Mouse (Mus musculus) liver, embryonic 12.5 days (tissue): ENCODE data around the gene Mpc1. TPM values are rescaled to one million over a fixed set of nuclear protein-coding genes. Genes with fewer than 3 reads are reported as not detected.

Experiments used
- ATAC-seq: fragments of 200-750 bp; cut with Nextera tagmentation; 2 replicates; pipeline ENCODE4 v1.8.0; 2017; ENCODE audit warnings: moderate number of reproducible peaks, mild to moderate bottlenecking, moderate library complexity
- H3K27ac ChIP-seq: fragments of 300-500 bp; sonication (generic); 2 replicates; pipeline ENCODE4 v1.5.1; 2016; ENCODE audit warnings: mild to moderate bottlenecking
- H3K27me3 ChIP-seq: fragments of 300-500 bp; sonication (generic); replicated peaks from 2 replicates; pipeline ENCODE4 v1.6.1; 2016; ENCODE audit warnings: mild to moderate bottlenecking, moderate library complexity
- H3K36me3 ChIP-seq: fragments of 300-500 bp; sonication (generic); 2 replicates; pipeline ENCODE4 v1.6.1; 2016; ENCODE audit warnings: mild to moderate bottlenecking, moderate library complexity
- H3K4me1 ChIP-seq: fragments of 300-500 bp; sonication (generic); 2 replicates; pipeline ENCODE4 v1.6.1; 2016
- H3K4me2 ChIP-seq: fragments of 300-500 bp; sonication (generic); 2 replicates; pipeline ENCODE4 v1.6.1; 2016; ENCODE audit warnings: mild to moderate bottlenecking, moderate library complexity
- H3K4me3 ChIP-seq: fragments of 300-500 bp; sonication (generic); 2 replicates; pipeline ENCODE4 v1.5.1; 2016; ENCODE audit warnings: mild to moderate bottlenecking, moderate library complexity
- H3K9ac ChIP-seq: fragments of 300-500 bp; sonication (generic); 2 replicates; pipeline ENCODE4 v1.6.1; 2016; ENCODE audit warnings: mild to moderate bottlenecking, moderate library complexity
- H3K9me3 ChIP-seq: fragments of 300-500 bp; sonication (generic); replicated peaks from 2 replicates; pipeline ENCODE4 v1.6.1; 2016; ENCODE audit warnings: mild to moderate bottlenecking, moderate library complexity
- WGBS: fragments of 180-500 bp; shearing (Covaris S2); methylation state at CpG from one replicate; pipeline ENCODE4 v1.1.7; 2016; ENCODE audit not compliant: insufficient replicate concordance; 5-methylcytosine and 5-hydroxymethylcytosine counted together
- polyA plus RNA-seq: library from polyadenylated mRNA; unstranded; fragments of >200 nt; fragmentation: Nextera tagmentation; extraction: Ambion mirVana; gene quantifications from 2 replicates; pipeline ENCODE4 v1.2.1, GENCODE M21; 2016

The Mpc1 gene
- 102 and 104 TPM in 2 replicates for polyA plus RNA-seq

DNA sequence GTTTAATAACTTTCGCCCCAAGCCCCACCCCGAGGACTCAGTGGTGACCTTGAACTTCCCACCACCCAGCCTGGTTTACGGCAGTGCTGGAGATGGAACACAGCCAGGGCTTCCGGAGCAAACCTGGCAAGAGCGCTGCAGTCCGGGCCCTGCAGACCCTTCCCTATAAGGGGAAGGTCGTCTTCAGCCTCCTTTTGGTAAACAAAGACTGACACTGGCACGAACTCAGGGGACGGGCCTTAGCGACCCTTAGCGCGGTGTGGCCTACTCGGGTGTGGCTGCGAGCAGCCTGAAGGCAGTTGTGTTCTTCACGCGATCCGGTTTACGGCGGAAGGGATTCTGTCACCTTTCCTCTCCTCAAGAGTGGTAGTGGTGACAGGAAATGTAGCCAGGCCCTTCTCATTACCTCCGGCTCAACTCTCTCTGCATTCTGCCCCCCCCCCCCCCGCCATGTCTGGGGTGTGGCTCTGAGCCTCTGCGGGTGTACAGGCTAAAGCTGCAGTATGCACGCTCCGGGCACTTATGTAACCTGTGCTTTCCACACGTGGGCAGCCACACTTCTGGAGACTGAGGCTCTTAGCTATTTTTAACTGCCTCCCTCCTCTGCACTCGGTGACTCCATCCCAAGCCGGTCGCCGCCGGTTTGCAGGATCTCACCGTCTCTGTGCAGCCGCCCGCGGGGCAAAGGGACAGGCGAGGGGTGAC is at the start of gene Mpc1:
TSS of gene Mpc1 (plus strand) at position 84 of the 705 bp plus-strand sequence.
- ATAC-seq, result peak; percentile 66

DNA sequence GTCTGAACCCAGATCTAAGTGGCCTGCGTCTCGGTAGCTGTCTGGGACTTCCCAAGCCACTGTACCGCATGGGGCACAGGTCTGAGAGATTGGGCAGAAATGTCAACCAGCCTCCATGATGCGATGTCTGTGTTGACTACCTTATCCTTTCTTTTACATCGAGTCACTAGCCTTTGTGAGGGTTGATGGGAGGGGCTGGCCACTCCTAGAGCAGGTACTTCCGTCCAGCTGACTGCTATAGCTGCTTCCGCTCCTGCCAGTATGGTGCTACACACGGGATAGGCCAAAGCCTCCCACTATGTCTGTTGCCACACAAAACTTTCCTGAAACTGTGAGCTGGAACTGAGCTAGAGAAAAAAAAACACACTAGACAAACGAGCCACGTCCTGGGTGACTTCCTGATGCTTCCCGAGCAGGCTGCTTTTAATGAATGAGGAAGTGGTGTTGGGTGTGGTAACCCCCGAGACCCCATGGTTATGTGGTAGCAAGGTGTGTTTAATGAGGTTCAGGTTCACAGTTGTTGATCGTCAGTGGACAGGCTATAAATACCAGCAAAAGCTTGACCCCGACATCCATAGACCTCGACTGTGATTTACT is 49.0 kb upstream of the Mpc1 start:
- Histone ChIP-seq H3K4me3 (no peak overlapping the region), H3K9me3 (no peaks in the 10 kb centered on the region), H3K9ac (no peak overlapping the region), H3K27ac (no peak overlapping the region), H3K36me3 (no peaks in the 10 kb centered on the region), H3K4me1 (no peaks in the 10 kb centered on the region), H3K27me3 (peaks cover under 1% of the 10 kb centered on the region; the same call in 1 of the 2 replicates), H3K4me2 (no peak overlapping the region)
- ATAC-seq, result no peak
- WGBS, result 50% methylated on average over 15 of the region's 15 CpGs

More for the DNA sequence above, at the start of gene Mpc1:
- Histone ChIP-seq H3K4me2 (peak within 1 kb of the TSS; percentile 85), H3K4me3 (peak within 1 kb of the TSS; percentile 91), H3K9me3 (no peaks in the 10 kb centered on the region), H3K27me3 (no peaks in the 10 kb centered on the region), H3K27ac (peak within 1 kb of the TSS; percentile 89), H3K4me1 (peaks cover 31% of the 10 kb centered on the region), H3K36me3 (peaks cover 3% of the 10 kb centered on the region; the same call in 1 of the 2 replicates), H3K9ac (peak within 1 kb of the TSS; percentile 88)
- WGBS, result 1% methylated on average over 35 of the region's 35 CpGs

DNA sequence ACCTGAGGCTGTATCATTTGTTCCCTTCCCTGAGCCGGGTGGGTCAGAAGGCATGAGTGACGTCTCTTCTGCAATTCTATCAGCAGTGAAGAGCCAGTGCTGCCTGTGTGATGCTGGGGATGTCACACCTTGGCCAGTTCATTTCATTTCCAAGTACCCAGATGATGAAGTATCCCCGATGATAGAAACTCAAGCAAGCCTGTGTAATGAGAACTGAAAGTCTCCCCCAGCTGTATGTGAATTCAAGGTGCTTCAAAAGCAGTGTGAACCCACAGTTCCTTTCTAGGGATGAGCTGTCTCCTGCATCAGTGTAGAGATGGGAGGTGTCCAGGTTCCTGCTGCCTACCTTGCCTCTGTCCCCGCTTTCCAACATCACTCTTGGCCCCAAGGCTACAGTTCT is 48.2 kb upstream of the Mpc1 start:
- H3K36me3 ChIP-seq, result no peaks in the 10 kb centered on the region
- no peak for ATAC-seq
- H3K4me1 ChIP-seq, result no peaks in the 10 kb centered on the region
- no peaks in the 10 kb centered on the region; the same call in 1 of the 2 replicates for H3K27me3 ChIP-seq
- no peaks in the 10 kb centered on the region for H3K9me3 ChIP-seq
- H3K4me3 ChIP-seq, result no peak overlapping the region
- no peak overlapping the region for H3K9ac ChIP-seq
- 65% methylated on average over 4 of the region's 4 CpGs for WGBS
- H3K4me2 ChIP-seq, result no peak overlapping the region
- H3K27ac ChIP-seq, result no peak overlapping the region

DNA sequence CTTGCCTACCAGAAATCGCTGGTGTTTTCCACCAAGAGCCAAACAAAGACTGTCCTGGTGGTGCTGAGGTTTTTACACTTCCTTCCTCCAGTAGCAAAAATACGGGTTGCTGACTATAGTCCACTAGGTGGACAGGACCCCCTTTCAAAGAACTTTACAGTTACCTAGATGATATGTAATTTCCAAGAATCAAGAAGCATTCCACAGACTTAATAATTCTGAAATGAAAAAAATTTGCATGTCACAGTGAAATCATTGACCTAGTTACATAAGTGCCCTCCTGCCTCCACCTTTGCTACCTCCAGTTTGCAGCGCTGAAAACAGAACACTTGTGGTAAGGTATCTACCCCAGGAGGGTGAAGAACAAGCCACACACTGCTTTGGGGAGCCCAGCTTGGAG is 47.0 kb upstream of the Mpc1 start, which contains the start of gene Ccr6:
TSS of gene Ccr6 (plus strand) at position 301 of the 400 bp plus-strand sequence.
- no peaks in the 10 kb centered on the region for H3K36me3 ChIP-seq
- 37% methylated on average over 3 of the region's 3 CpGs for WGBS
- no peak within 1 kb of the TSS for H3K9ac ChIP-seq
- no peaks in the 10 kb centered on the region for H3K4me1 ChIP-seq
- ATAC-seq, result no peak
- H3K27me3 ChIP-seq, result no peaks in the 10 kb centered on the region; the same call in 1 of the 2 replicates
- H3K4me2 ChIP-seq, result no peak within 1 kb of the TSS
- no peaks in the 10 kb centered on the region for H3K9me3 ChIP-seq
- H3K4me3 ChIP-seq, result no peak within 1 kb of the TSS
- H3K27ac ChIP-seq, result no peak within 1 kb of the TSS

DNA sequence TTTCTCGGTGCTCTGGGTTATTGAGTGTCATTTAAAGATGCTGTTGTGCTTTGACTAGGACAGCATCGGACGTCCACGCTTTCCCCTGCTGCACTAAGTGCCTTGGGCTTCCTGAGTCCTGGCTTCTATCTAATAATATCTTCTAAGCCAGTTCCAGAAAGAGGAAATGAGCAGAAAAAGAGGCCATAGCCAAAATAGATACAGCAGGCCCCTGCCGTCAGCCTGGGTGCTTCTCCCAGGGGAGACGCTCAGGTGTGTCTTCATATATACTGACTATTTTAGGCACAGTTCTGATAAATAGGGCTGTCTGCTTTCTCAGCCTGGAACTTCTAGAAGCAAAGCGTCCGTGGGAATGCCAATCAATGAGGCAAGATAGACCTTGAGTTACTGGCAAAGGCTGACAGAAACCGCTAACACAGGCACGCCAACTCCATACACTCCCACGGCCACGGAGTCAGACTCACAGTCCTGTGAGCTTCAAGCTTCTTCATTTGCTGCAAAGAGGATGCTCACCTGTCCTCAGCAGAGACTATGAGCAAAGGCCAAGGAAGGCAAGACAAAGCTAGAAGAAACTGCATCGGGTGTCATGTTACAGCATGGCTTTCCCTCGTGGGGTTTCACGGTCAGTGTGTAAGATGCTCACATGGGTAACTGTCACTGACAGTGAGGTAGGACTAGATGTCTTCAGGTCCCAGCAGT is 44.5 kb upstream of the Mpc1 start:
- H3K9ac ChIP-seq, result no peak overlapping the region
- no peak overlapping the region for H3K4me2 ChIP-seq
- H3K9me3 ChIP-seq, result no peaks in the 10 kb centered on the region
- ATAC-seq, result no peak
- no peak overlapping the region for H3K27ac ChIP-seq
- H3K27me3 ChIP-seq, result peaks cover 8% of the 10 kb centered on the region; the same call in 1 of the 2 replicates
- H3K4me1 ChIP-seq, result no peaks in the 10 kb centered on the region
- no peak overlapping the region for H3K4me3 ChIP-seq
- no peaks in the 10 kb centered on the region for H3K36me3 ChIP-seq
- WGBS, result 53% methylated on average over 15 of the region's 15 CpGs

DNA sequence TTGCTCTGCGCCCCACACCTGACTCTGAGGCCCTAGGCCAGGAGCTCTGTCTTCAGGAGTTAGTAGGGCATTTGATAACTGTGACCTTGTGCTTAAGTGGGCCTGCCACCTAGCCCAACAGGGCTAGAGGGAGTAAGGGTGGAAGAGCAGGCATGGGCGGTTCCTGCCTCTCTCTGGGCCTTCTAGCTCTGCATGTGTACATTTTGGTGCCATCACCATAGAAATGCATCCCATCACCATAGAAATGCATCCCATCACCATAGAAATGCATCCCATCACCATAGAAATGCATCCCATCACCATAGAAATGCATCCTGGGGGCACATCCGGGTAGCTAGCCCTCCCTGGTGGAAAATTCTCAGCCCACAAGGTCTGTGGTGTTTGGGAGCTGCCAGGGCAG is 43.1 kb upstream of the Mpc1 start:
- peaks cover 14% of the 10 kb centered on the region; the same call in 1 of the 2 replicates for H3K27me3 ChIP-seq
- H3K4me1 ChIP-seq, result no peaks in the 10 kb centered on the region
- no peaks in the 10 kb centered on the region for H3K9me3 ChIP-seq
- 64% methylated on average over 3 of the region's 3 CpGs for WGBS
- no peak overlapping the region for H3K4me2 ChIP-seq
- H3K4me3 ChIP-seq, result no peak overlapping the region
- no peak for ATAC-seq
- H3K27ac ChIP-seq, result no peak overlapping the region
- H3K9ac ChIP-seq, result no peak overlapping the region
- H3K36me3 ChIP-seq, result no peaks in the 10 kb centered on the region

DNA sequence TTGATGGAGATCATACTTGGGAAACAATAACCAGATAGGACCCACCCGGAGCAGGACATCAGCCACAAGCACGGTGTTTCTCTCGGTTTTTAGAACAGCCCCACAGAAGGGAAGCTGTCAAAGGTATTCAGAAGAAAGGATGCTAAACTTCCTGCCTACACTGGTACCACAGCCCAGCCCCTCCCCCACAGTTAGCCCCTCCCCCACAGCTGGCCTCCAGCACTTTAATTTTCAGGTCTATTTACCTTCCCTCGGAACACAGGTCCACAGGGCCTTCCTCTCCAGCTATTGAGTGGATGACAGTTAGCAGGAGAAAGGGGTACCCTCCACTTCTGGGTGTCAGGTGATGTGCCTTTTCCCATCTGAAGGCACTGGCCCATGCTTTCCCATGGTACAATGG is 42.2 kb upstream of the Mpc1 start:
- Histone ChIP-seq H3K4me2 (no peak overlapping the region), H3K9me3 (no peaks in the 10 kb centered on the region), H3K36me3 (no peaks in the 10 kb centered on the region), H3K4me3 (no peak overlapping the region), H3K9ac (no peak overlapping the region), H3K27me3 (peaks cover 16% of the 10 kb centered on the region; the same call in 1 of the 2 replicates), H3K4me1 (no peaks in the 10 kb centered on the region), H3K27ac (no peak overlapping the region)
- WGBS, result 41% methylated on average over 4 of the region's 4 CpGs
- no peak for ATAC-seq

DNA sequence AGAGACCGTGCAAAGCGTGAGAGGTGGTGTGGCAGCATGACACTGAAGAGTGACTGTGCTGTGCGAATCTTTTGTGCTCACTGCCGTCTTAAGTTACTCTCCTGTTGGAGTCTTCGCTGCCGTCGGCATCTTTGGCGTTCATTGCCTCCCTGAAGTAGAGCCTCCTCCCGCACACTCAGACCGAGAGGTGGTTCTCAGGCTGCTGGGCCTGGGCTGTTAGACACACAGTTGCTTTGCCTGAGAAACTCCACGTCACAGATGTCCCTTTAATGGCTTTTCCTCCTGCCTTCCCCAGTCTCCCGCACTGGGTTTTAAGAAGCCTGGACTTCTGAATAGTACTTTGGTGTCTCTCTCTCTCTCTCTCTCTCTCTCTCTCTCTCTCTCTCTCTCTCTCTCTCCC is 41.1 kb upstream of the Mpc1 start:
- no peak for ATAC-seq
- Histone ChIP-seq H3K27ac (no peak overlapping the region), H3K4me2 (no peak overlapping the region), H3K9me3 (no peaks in the 10 kb centered on the region), H3K36me3 (no peaks in the 10 kb centered on the region), H3K27me3 (peaks cover 16% of the 10 kb centered on the region; the same call in 1 of the 2 replicates), H3K4me3 (no peak overlapping the region), H3K9ac (no peak overlapping the region), H3K4me1 (no peaks in the 10 kb centered on the region)
- 62% methylated on average over 12 of the region's 12 CpGs for WGBS

DNA sequence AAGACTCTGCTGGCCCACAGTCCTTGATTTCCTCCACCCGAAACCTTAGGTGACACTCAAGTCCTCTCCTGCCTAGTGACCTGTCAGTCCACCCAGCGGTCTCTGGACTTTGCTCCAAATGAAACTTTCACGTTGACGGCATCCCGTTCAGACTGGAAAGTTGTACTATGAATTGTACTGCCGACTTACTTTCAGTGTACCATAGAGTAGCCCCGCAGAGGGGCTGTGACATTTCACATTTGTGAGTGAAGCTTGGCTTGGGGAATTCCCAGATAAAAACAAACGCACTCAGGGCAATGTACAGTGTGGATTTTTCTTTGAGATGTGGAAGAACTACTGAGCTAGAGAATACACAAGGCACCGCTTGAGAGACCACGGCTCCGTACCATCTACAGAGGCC is 40.5 kb upstream of the Mpc1 start:
- no peaks in the 10 kb centered on the region for H3K9me3 ChIP-seq
- H3K27ac ChIP-seq, result no peak overlapping the region
- H3K4me3 ChIP-seq, result no peak overlapping the region
- H3K4me2 ChIP-seq, result no peak overlapping the region
- 76% methylated on average over 11 of the region's 11 CpGs for WGBS
- no peaks in the 10 kb centered on the region for H3K36me3 ChIP-seq
- H3K9ac ChIP-seq, result no peak overlapping the region
- peaks cover 16% of the 10 kb centered on the region; the same call in 1 of the 2 replicates for H3K27me3 ChIP-seq
- no peaks in the 10 kb centered on the region for H3K4me1 ChIP-seq
- no peak for ATAC-seq

DNA sequence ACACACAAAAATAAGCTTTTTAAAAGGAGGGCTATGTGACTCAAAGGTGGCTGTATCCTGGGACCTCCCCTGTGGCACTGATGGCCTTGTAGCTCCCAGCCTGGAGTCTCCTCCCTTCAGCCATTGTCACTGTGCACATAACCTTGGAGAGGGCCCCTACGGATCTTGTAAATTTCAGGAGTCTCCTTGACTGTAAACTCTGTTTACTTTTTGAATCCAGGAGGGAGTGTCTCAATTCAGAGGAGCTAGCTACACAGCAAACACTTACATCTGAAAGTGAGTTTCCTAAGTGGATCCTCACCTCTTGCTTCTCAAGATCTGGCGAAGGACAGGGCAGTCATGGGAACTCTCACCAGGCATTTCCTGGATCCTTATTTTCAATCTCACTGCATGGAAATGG is 38.6 kb upstream of the Mpc1 start:
- no peaks in the 10 kb centered on the region for H3K36me3 ChIP-seq
- H3K9ac ChIP-seq, result no peak overlapping the region
- ATAC-seq, result no peak
- H3K27me3 ChIP-seq, result peaks cover 19% of the 10 kb centered on the region; the same call in 1 of the 2 replicates
- 43% methylated on average over 2 of the region's 2 CpGs for WGBS
- no peaks in the 10 kb centered on the region for H3K9me3 ChIP-seq
- no peak overlapping the region for H3K4me2 ChIP-seq
- no peak overlapping the region for H3K27ac ChIP-seq
- no peaks in the 10 kb centered on the region for H3K4me1 ChIP-seq
- no peak overlapping the region for H3K4me3 ChIP-seq

DNA sequence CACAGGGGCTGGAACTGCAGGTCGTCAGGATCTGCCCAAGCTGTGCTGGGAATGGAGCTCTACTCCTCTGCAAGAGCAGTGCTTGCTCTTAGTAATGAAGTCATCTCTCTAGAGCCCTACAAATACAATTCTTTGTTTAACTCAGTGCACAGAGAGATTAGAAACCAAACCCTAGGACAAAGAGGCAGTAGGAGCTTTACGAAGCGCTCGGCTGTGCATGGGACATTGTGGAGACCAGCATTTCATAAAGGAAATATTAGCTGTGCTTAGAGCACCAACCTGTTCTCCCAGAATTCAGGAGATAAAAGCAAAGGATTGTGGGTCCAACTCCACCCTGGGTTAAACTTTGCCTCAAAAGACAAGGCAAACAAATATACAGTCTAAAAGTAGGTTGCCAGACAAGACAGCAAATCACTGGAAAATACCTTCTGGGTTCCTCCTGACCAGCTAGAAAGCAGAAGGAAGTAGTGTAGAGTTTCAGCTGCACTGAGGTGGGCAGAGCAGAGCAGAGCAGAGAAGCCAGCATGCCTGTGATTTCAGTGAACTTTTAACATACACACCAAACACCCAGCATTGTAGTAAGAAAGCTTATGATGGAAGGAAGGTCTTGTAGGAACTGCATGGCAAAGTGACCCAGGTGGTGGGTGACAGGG is 36.5 kb upstream of the Mpc1 start:
- no peaks in the 10 kb centered on the region for H3K9me3 ChIP-seq
- peaks cover 19% of the 10 kb centered on the region; the same call in 1 of the 2 replicates for H3K27me3 ChIP-seq
- H3K36me3 ChIP-seq, result no peaks in the 10 kb centered on the region
- WGBS, result 62% methylated on average over 4 of the region's 4 CpGs
- no peaks in the 10 kb centered on the region for H3K4me1 ChIP-seq
- ATAC-seq, result no peak
- no peak overlapping the region for H3K27ac ChIP-seq
- no peak overlapping the region for H3K4me3 ChIP-seq
- H3K9ac ChIP-seq, result no peak overlapping the region
- no peak overlapping the region for H3K4me2 ChIP-seq
